Mouse (Mus musculus) neural tube, postnatal 0 days (tissue): ENCODE results near the gene Gm20867. TPM values are rescaled to one million over a fixed set of nuclear protein-coding genes. Genes with fewer than 3 reads are reported as not detected.

Experiments used
- polyA plus RNA-seq: library from polyadenylated mRNA; unstranded; fragments of >200 nt; fragmentation: Nextera tagmentation; extraction: Ambion mirVana; gene quantifications from 2 replicates; pipeline ENCODE4 v1.2.1, GENCODE M21; 2015

Gene Gm20867
- not detected in 2 replicates for polyA plus RNA-seq

GRCm38 (mm10) chrY:77963104-77963503, at the start of gene Gm20867:
TSS of gene Gm20867 (minus strand) at chrY:77963204.

Other genes starting within 250 kb of the Gm20867 start
- gene Gm29564, start 249.8 kb upstream of the Gm20867 start, polyA plus RNA-seq, result not detected in 2 replicates